Mouse (Mus musculus) megakaryocyte, embryonic 14.5 days (primary cell): ENCODE measurements around the gene Exoc2.

Experiments used
- FLI1 ChIP-seq: IDR thresholded peaks from 2 replicates; pipeline ENCODE4 v1.6.1; 2012; ENCODE audit warnings: low read length, inconsistent platforms, mixed read lengths
- GATA1 ChIP-seq: IDR thresholded peaks from 3 replicates; pipeline ENCODE4 v1.6.1; 2012; ENCODE audit warnings: mixed read lengths, low read length, inconsistent platforms, borderline replicate concordance

DNA sequence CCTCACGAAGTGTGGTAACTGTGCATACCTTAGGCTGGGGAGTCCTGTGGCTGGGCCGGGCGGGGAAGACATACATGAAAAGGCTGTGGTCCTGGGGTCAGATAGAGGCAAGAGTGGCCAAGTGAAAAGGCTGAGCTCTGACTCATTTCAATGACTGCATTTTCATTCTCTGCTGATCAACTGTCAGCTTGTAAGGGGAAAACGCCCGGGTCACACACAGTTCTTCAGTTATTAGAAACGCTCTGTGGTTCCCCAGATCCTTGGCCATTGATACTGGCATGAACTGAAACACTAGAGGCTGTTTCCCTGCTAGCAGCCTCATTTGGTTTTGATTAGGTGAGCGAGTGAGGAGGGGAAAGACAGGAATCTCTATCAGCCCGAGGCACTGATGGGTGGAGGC, 191.5 kb downstream of the Exoc2 start:
- TF ChIP-seq GATA1 (no peak), FLI1 (no peak)
